Mouse (Mus musculus) urinary bladder, postnatal 25 days (tissue): ENCODE results near the gene Crp.

Source experiments
- DNase-seq: peaks from one replicate; pipeline ENCODE4 v3.0.0; 2022; ENCODE audit warnings: low spot score

Crp gene

DNA sequence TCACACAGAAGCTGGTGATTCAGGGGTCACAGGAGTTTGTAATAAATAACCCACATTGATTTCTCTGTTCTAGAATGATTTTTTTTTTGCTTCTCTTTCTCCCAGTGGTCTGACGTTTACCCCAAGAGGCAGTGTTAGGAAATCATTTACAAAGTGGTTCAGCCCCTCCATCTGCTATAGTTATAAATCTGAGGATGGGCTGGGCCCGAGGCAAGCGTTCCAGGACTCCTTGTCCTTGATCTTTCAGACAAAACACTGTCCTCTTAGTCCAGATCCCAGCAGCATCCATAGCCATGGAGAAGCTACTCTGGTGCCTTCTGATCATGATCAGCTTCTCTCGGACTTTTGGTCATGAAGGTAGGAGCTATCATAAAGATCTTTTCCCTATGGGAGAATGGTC is at the start of gene Crp:
TSS of gene Crp (plus strand) at position 212 of the 400 bp plus-strand sequence.
- DNase-seq = no peak

DNA sequence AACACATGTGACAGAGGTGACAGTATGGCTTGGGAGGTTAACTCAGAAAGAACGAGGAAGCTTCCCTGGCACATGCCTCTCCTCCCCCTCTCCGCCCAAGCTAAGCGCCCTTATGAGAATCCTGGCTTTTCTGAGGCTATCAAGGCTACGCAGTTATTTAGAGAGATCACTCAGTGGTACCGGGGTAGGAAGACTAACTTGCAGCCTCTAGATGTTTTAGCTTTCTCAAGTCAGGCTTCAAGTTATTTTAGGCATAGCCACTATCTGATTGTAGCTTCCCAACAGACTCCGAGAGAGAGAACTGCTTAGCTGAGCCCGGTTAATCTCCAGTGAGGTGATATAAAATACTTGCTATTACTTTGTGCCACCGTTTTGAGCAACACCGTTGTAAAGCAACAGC is 48.5 kb upstream of the Crp start:
- DNase-seq = no peak

DNA sequence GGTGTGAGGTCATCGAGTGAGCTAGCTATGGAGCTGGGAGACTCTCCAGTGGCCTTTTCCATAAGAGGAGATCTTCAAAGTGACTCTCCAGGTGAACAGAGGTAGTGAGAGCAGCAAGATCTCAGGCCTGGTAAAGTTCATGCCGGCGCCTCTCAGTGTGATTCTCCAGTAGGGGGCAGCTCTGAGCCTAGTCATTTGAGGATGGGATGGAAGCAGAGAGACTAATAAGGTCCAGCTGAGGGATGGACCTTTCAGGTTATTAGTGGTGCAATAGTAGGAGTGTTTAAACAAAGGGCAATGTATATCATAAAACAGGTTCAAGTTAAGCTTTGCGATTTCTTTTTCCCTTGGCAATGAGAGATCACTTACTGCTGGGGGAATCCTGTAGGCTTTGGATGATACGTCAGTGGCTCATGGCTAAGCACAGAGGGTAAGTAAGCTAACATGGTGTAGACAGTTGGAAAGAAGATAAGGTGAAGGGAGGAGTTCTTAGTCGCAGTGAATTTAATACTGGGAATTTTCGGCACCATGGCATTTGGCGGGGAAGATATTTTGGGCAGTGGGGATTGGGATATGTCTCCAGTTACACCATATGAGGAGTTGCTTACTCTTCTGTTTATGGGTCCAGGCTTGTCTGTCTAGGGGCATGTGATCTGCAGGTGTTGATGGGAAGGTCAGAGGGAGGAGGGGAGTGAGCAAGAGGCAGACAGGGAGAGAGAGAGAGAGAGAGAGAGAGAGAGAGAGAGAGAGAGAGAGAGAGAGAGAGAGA is 47.2 kb upstream of the Crp start:
- DNase-seq = no peak

DNA sequence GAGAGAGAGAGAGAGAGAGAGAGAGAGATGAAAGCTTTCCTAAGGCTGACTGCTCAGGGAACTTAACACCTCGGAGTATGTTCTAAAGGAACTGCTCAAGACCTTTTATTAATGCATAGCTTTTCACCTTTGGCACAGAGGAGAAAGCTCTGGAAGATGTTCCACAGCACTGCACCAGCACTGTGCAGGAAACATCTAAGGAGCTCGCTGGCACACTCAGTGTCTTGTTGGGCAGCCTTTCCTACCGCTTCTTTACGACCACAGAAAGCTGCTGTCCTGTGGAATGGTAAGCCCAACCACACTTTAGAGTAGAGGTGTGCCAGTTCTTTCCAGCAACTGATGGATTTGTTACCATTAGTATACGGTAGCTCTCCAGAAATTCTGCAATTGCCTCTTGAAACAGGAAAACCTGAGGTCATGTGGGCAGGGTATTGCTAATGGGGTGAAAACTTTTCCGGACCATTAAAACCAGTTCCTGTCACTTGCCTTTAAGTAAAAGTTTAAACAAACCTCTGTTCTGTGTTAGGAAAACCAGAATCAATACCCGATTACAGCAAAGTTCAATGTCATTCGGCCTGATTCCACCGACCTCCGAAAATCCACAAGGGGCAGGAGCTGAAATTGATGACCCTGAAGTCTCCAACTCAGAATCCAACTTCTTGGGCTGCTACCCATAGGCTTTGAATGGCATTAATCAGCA is 46.4 kb upstream of the Crp start:
- no peak for DNase-seq

DNA sequence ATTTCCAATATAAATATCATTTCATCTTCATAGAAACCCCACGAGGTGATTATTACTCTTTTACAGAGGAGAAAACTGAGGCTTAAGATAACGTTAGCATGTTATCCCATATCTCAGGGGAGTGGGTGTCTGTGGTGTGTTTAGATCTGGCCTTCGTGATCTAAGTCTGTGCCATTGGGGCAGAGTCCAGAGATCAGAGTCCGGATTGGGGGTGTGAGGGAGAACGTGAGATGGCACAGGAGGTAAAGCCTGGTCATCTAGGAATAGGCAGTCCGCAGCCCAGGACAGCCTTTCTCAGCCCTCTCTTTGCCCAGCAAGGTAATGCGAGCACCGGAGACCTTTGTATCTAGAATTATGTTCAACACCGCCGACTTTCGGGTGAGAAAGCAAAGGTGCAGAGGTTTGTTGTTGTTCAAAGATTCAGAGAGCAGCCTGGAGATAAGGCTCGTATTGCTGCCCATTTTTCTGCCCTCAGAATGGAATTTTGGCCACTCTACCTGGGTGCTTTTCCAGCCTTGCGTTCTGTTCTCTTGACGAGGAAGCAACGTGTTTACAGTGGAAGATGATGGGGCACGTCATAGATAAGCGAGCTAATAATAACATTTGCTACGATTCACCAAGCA is 45.7 kb upstream of the Crp start:
- DNase-seq = no peak

DNA sequence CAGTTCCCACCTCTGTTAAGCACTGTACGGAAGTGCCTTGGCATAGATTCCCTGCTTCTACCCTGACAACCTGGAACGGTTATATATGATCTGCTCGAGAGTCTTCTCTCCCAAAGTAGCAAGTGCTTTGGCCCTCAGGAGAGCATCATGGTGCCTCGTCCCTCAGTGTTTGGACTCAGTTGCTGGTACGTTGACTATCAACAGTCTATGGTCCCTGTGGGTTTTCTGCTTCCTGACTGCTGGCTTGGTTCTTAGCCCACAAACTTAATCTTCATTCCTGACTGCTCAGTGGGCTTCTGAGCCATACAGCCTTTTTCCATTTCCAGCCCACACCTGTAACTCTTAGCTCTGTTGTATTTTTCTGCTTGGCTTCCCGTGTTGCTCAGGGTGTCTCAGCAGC is 44.0 kb upstream of the Crp start:
- no peak for DNase-seq

DNA sequence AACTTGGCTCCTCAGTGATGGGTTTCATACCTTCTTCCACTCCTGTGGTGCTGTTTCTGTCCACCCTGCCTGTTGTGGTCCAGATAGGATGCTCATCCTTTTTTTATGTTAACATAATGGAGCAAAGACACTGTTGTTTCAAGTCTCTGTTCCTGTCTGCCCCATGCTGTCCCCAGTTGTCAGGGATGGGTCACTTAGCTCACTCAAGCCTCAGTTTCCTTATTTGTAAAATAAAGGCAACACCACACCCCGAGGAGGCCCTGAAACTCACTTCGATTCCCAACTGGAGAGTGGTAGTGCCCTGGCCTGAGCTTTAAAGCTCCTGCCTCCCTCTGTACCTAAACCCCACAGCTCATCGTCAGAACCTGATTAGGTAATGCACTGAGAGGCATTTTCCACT is 40.6 kb upstream of the Crp start:
- DNase-seq = no peak

DNA sequence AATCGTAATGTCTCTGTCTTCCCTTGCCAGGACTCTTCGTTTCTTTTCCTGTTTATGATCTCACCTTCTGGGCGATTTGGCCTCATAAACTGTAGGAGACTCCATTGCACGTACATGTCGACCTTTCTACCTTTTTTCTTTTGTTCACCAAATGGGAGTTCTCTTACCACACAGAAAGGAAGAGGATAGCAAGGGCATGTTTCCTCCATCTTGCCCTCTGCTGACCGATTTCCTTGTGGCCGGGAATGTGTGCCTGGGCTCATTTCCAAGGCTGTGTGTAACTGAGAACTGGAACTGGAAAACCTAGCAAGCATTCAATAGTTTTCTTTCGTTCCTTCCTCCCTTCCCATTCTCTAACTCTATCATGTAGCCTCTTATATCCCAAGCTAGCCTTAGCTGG is 38.2 kb upstream of the Crp start:
- DNase-seq = no peak

DNA sequence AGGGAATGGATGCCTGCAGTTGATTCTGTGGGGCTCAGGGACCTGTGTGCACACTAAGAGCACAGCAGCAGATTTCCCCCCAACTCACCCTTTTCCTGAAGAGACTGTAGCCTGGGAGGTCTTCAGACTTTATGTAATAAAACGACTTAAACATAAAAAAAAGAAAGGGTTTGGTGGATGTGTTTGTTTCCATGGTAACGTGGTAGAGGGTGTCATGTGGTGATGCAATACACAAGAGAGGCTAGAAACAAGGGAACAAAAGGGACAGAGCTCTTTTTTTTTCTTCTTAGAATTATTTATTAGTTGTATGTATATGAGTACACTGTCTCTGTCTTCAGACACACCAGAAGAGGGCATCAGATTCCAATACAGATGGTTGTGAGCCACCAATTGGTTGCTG is 32.4 kb upstream of the Crp start:
- DNase-seq = no peak

DNA sequence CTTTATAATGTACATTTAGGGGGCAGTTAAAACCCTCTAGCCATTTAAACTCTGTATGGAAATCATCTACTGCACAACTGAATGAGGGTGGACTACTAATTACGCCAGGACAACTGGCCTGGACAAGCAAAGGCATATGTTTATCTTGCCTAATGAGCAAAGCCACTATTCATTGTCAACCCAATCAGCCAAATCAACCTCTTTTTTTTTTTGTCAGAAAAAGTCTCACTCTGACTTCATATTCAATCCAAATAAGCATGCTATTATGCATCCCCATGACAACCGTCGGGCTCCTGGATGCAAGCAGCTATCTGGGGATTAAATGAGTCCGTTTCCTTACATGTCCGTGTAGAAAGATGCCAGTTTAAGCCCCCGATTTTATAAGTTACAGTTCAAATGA is 30.3 kb upstream of the Crp start:
- no peak for DNase-seq

DNA sequence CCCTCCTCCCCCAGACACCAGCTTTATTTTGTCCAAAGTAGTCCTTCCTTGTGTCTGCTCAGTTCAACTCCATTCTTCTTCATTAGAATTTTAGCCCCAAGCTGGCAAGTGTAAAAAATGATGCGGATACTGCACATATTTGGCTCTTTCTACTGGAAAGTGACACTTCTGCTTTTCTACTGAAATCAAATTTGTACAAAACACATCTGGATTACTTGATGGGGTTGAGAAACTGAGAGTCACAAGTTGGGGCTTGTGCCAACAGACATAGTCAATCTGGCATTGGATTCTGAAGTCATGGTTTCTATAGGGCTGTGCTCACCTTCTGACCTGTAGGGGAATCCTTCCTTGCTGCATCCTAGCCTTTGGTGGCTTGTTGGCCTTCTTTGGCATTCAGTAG is 27.1 kb upstream of the Crp start:
- no peak for DNase-seq

DNA sequence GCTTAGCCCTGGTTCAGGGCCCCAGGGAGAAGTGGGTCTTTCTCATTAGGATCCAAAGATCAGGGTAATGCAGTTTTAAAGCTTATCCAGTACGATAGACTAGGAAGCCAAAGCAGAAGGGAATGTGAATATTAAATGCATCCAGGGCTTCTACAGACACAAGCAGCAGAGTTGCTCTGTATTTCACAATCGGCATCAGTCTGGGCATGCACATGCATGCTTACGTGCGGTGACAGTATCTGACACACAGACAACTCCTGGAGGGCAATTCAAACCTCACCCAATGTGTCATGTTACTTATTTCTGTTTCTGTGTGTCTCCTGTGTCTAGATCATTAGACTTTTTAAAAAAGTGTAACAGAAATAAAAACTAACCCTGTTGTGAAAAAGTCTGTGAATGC is 17.1 kb upstream of the Crp start:
- no peak for DNase-seq

DNA sequence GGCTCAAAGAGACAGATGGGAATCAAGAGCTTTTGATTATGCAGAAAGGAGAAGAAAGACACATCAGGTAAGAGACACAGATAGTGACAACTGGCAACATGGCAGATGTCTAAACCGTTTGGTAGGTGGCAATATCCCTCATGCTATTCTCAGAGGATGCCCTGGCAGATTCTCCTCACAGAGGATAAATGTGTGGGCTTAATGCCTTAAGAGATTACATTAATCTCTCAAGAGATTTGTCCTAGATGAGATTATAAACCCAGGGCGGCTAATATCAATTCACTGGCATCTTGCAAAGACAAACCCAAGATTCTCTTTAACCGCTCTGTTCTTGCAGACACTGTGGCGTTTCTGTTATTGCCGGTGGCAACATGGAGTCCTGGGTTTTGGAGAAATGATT is 14.3 kb upstream of the Crp start:
- DNase-seq = no peak

DNA sequence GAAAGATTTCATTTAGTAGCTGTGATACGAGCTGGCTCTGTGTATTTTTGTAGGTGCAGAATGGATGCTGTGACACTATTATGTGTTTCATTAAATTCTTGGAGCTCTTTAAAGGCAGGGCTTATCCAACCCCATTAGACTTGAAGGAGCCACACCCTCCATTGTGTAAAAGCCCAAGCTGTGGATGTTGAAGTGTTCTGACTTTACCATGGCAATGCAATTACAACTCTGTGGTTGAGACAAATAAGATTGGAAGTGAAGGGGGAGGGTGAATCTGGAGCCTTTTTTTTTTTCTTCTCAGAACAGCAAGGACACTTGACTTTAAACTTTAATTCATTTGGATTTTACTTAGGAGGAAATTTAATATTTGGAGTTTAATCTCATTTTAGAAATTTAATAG is 13.9 kb upstream of the Crp start:
- no peak for DNase-seq

DNA sequence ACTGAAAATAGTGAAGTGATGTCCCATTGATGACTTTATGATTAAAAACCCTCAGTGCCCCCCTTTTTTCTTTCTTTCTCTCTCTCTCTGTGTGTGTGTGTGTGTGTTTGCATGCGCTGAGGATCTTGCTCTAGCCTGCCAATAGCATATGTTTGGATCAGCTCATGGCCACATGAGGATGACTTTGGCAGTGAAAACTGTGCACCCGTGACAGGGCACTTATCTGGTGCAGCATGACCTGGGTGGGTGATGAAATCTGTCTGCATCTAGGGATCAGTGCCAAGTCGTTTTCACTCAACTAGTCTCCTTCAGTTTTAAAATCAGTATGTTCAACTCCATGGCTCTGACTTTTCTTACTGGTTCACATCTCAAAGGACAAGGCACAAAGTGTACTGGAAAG is 12.7 kb upstream of the Crp start:
- no peak for DNase-seq

DNA sequence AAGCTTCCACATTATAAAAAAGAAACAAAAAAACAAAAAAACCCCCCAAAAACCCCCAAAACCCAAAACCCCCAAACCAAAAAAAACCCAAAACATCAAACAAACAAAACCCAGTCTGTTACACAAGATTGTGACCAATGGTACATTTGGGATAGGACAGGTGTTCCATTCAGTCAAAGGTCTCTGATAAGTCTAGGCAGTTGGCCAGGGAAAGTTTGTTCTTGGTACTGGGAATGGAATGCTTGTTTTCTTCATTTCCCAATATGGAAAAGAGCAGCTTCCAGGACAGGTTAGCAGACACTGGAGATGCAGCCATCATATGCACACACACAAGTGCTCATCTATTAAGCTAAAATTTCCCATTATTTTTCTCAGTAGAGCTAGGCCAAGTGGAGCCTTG is 433 bp upstream of the Crp start:
- no peak for DNase-seq

DNA sequence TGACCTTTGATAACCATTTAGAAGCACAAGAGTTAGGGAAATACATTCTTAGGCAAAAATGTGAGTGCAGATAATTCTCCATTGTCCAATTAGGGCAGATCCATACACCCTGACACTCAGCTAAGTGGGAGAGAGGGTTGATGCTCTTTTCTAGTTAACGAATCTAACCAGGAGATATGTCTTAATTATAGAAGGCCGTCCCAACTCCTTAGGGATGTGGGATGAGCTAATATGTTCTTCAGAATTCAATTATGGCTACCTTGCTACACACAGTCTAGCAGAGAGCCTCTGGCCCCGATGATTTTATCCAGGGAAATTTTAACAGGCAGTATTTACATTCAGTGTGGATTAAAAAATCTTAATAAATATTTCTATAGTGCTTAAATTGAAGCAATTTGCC is 3.0 kb downstream of the Crp start:
- no peak for DNase-seq

DNA sequence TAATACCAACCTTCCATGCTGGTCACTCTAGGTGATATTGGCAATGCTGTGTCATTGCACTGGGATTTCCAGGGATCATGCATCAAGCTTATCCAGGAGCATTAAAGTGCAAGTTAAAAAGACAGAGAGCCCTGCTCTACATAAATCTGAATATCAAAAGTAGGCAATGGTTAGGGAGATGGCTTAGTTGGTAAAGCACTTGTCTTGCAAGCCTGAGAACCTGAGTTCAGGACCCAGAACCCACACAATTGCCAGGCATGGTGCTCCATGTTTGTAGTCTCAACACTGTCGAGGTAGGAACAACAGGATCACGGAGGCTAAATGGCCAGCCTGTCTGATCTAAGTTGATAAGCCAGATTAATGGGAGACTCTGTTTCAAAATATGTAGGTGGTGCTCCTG is 3.5 kb downstream of the Crp start:
- DNase-seq = no peak

DNA sequence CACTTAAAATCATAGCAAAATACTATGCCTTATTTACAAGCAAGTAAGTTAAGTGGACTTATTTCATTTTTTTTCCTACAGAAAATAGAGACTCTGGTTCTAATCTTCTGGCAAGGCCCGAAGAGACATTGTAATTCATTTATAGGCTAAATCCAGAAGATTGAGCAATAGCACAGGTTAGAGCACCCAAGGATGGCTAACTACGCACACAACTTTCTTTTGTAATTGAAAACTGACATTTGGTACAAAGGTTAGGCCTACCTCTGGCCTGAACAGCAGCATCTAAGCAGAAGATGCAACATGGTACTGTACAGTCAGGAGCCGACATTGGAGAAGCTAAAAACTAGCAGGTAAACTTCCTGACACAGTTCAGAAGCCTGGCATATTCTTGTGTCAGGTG is 4.0 kb downstream of the Crp start:
- no peak for DNase-seq

DNA sequence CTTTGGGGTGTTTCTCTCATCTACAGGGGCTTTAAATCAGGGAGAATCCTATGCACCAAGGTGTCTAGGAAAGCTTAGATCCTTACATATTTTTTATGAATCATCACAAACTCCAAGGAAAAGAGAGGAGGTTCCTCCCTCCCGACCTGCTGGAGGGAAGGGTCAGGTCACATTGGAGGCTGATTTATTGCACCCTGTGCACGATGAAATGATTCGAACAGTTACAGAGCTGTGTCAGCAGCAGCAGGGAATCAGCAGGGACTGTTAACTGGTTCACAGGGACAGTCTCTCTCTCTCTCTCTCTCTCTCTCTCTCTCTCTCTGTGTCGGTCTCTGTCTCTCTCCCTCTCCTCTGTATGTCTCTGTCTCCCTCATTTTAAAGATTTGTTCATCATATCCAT is 6.9 kb downstream of the Crp start:
- DNase-seq = no peak

DNA sequence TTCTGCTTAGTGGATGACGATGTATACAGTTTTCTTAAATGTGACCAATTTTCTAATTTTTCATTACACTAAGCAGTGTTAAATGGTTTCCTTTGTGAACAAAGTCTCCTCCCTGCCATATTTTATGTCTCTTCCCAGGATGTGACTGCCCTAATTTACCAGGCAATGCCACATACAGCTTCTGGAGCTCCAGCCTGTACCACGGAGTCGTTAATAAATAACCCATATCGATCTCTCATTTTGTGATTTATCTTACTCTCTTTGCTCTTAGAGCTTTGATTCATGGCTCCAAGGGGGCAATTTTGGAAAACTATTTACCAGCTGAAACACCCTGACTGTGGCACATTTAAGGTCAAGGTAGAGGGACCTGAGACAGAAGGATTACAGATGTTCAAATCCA is 8.4 kb downstream of the Crp start:
- no peak for DNase-seq

DNA sequence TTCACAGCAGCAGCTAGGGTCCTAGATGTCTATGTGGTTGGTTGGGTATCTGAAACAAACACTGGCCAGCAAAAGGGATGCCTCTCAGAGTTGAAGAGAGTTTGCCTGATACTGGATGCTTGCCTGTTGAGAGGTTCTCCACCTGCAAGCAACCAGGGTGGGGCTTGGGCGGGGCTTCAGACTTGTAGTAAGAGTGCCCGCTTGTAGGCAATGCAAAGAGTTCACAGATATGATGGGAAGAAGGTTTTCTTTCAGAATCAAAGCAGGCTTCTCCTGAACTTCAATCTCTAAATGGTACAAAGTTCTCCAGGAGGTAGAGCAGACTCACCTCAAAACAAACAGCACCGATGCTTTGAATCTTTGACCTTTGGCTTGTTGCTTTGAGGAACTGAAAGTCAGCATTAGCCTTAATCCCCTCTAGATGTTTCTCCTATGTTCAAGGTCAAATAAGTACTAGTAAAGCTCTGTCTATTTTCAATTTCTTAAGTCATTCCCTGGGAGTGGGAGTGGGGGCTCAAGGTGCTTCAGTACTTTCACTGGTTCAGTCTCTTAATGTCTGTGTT is 12.0 kb downstream of the Crp start:
- DNase-seq = no peak

DNA sequence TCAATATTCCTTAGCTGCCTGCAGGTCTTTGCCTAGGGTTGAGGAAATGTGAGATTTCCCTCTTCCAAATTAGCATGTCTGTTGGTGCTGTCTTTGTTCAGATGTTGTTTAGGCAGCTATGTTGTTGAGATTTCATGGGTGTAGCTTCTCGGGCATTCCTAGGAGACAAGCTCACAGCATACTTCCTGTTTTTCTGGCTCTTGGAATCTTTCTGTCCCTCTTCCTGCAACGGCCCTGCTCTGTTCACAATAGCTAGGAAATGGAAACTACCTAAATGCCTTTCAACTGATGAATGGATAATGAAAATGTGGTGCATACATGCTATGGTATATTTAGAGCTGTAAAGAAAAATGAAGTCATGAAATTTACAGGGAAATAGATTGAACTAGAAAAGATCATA is 13.5 kb downstream of the Crp start:
- no peak for DNase-seq
